Mouse (Mus musculus): ENCODE data around the gene Epb41l5. TPM values are rescaled to one million over a fixed set of nuclear protein-coding genes. Genes with fewer than 3 reads are reported as not detected.

Epb41l5 gene
- polyA plus RNA-seq, 1 experiment: 11.3 TPM

DNA sequence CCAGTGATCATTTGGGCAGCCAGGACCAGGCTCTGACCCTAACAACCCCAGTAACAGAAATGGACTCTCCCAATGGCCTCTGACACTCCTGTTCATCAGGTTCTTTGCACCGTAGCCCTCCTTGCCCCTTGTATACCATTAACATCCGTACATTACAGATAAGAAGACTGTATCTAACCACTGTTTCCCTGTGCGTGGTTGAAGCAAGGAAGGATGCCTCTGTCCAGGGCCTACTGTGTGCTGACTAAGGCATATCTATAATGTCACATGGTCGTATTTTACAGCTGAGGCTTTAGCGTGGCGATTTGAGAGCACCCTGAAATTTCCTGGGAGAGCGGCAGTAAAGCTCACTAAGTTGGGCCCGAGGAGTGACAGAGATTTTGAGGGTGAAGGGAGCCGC, 138.4 kb downstream of the Epb41l5 start:
- Histone ChIP-seq H3K27ac (ENCODE audit: control insufficient read depth, insufficient read depth, low read depth, low read length) (no peak overlapping the region), H3K4me3 (ENCODE audit: control insufficient read depth, low read depth, low read length) (no peak overlapping the region)
- TF ChIP-seq CTCF (IDR thresholded peaks at IDR 0.05; ENCODE audit: control insufficient read depth, insufficient read depth, insufficient replicate concordance, low read depth, low read length): no peak
- TF ChIP-seq POLR2A (IDR thresholded peaks at IDR 0.05; ENCODE audit: control insufficient read depth, low read depth, low read length): no peak

DNA sequence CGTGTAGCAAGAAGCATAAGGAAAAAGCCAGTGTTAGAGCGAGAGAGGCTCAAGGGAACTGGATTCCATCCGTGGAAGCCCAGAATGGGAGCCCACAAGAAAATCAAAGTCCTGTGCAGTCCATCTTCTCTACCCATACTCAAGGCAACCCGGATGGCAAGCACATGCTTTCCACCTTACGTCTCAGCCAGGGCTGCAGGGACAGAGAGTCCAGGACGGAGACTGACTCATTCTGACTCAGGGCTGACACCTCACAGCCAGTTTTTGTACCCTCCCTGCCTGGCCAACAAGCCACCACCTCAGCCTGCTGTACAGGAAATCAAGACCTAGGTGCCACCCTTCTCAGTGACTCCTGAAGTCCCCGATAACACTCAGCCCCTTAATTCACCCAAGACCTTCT, 139.3 kb downstream of the Epb41l5 start:
- Histone ChIP-seq H3K27me3 (ENCODE audit: control insufficient read depth, insufficient read depth, low read length) (no peaks in the 10 kb centered on the region), H3K27ac (ENCODE audit: control insufficient read depth, insufficient read depth, low read depth, low read length) (no peak overlapping the region)

More for the DNA sequence above, 138.4 kb downstream of the Epb41l5 start:
- no peaks in the 10 kb centered on the region for H3K27me3 ChIP-seq (ENCODE audit: control insufficient read depth, insufficient read depth, low read length)
- peaks cover 2% of the 10 kb centered on the region; the same call in 1 of the 2 replicates for H3K4me1 ChIP-seq (ENCODE audit: control insufficient read depth, insufficient read depth, low read length)
- H3K36me3 ChIP-seq (ENCODE audit: control insufficient read depth, insufficient read depth, low read length): no peaks in the 10 kb centered on the region

DNA sequence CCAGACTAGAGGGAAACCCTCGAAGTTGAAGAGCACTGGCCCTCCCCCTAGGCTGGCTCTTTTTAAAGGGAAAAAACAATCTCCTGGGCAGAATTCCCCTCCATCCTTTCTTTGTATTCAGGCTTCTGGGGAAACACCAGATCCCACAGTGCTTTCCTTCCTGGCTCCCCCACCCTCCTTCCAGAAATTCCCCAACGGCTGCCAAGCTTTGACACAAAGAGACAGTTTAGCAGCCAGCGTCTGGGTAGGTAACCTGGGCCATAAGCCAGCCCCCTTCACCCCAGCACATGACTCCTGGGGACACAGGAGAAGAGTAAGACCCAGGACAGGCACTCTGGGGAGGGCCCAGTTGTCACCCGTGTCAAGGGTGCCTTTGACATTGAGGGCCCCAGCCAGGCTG, 140.3 kb downstream of the Epb41l5 start:
- Histone ChIP-seq H3K4me1 (ENCODE audit: control insufficient read depth, insufficient read depth, low read length) (peaks cover 11% of the 10 kb centered on the region), H3K36me3 (ENCODE audit: control insufficient read depth, insufficient read depth, low read length) (no peaks in the 10 kb centered on the region), H3K27ac (ENCODE audit: control insufficient read depth, insufficient read depth, low read depth, low read length) (no peak overlapping the region), H3K27me3 (ENCODE audit: control insufficient read depth, insufficient read depth, low read length) (no peaks in the 10 kb centered on the region), H3K4me3 (ENCODE audit: control insufficient read depth, low read depth, low read length) (no peak overlapping the region)
- TF ChIP-seq POLR2A (IDR thresholded peaks at IDR 0.05; ENCODE audit: control insufficient read depth, low read depth, low read length): no peak
- TF ChIP-seq CTCF (IDR thresholded peaks at IDR 0.05; ENCODE audit: control insufficient read depth, insufficient read depth, insufficient replicate concordance, low read depth, low read length): no peak

More for the DNA sequence above, 139.3 kb downstream of the Epb41l5 start:
- Histone ChIP-seq H3K4me3 (ENCODE audit: control insufficient read depth, low read depth, low read length) (no peak overlapping the region), H3K36me3 (ENCODE audit: control insufficient read depth, insufficient read depth, low read length) (no peaks in the 10 kb centered on the region), H3K4me1 (ENCODE audit: control insufficient read depth, insufficient read depth, low read length) (peaks cover 6% of the 10 kb centered on the region)
- TF ChIP-seq CTCF (IDR thresholded peaks at IDR 0.05; ENCODE audit: control insufficient read depth, insufficient read depth, insufficient replicate concordance, low read depth, low read length): no peak
- no peak for TF ChIP-seq POLR2A (IDR thresholded peaks at IDR 0.05; ENCODE audit: control insufficient read depth, low read depth, low read length)

DNA sequence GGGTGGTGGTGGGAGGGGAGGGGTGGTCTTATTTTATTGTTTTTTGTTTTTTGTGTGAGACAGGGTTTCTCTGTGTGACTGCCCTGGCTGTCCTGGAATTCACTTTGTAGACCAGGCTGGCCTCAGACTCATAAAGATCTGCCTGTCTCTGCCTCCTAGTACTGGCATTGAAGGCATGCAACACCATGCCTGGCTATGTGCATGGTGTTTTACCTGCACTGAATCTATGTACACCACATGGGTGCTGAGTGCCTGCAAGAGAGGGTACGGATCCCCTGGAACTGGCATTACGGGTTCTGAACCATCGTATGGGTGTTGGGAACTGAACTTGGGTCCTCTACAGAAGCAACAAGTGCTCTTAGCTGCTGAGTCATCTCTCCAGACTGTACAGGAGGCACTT, 142.8 kb downstream of the Epb41l5 start:
- H3K36me3 ChIP-seq (ENCODE audit: control insufficient read depth, insufficient read depth, low read length): no peaks in the 10 kb centered on the region
- H3K4me3 ChIP-seq (ENCODE audit: control insufficient read depth, low read depth, low read length): no peak overlapping the region
- H3K27me3 ChIP-seq (ENCODE audit: control insufficient read depth, insufficient read depth, low read length): no peaks in the 10 kb centered on the region
- no peak for TF ChIP-seq CTCF (IDR thresholded peaks at IDR 0.05; ENCODE audit: control insufficient read depth, insufficient read depth, insufficient replicate concordance, low read depth, low read length)
- TF ChIP-seq POLR2A (IDR thresholded peaks at IDR 0.05; ENCODE audit: control insufficient read depth, low read depth, low read length): no peak
- H3K27ac ChIP-seq (ENCODE audit: control insufficient read depth, insufficient read depth, low read depth, low read length): no peak overlapping the region
- H3K4me1 ChIP-seq (ENCODE audit: control insufficient read depth, insufficient read depth, low read length): peaks cover 11% of the 10 kb centered on the region

DNA sequence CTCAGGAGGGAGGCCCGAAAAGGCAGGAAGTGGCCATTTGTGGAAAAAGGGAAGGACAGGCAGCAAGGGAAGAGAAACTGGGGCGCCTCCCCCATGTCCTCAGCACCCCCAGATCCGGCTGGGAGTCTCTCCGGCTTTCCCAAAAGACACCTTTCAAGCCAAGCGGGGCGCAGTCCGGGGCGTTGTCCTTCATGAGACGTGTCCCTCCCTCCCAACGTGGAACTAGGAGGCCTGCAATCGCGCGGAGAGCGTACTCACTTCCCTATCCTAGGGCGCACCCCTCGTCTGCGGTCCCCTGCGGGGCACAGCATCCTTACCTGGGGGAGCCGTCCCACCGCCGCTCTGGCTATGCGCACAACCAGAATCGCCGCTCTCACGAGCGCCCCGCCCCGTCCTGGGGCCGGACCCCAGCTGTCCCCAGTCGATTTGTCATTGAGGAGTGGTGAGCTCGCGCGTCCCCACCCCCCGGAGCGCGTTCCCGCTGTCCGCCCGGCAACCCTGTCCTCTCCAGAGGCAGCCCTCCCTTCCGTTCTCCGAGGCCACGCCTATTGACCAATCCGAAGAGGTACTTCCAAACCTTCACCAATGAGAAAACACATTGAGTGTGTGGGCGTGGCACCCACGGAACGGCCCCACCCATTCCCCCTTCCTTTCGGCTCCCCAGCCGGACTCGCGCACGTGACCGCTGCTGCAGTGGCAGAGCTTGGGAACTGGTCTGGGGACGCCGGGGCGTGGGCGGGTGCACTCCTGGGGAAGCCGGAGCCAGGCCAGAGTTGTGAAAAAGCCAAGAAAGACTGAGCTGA, 144.3 kb downstream of the Epb41l5 start, which contains the start of gene Ralb:
Ralb (minus strand) TSS at position 535 of the 803 bp plus-strand sequence.
- Histone ChIP-seq H3K27ac (ENCODE audit: control insufficient read depth, insufficient read depth, low read depth, low read length) (peak within 1 kb of the TSS; percentile 84), H3K27me3 (ENCODE audit: control insufficient read depth, insufficient read depth, low read length) (no peaks in the 10 kb centered on the region), H3K4me1 (ENCODE audit: control insufficient read depth, insufficient read depth, low read length) (peaks cover 11% of the 10 kb centered on the region), H3K4me3 (ENCODE audit: control insufficient read depth, low read depth, low read length) (peak within 1 kb of the TSS; percentile 90), H3K36me3 (ENCODE audit: control insufficient read depth, insufficient read depth, low read length) (no peaks in the 10 kb centered on the region)
- no peak for TF ChIP-seq CTCF (IDR thresholded peaks at IDR 0.05; ENCODE audit: control insufficient read depth, insufficient read depth, insufficient replicate concordance, low read depth, low read length)
- peak; percentile 36; the same call in 1 of the 2 replicates for TF ChIP-seq POLR2A (IDR thresholded peaks at IDR 0.05; ENCODE audit: control insufficient read depth, low read depth, low read length)

DNA sequence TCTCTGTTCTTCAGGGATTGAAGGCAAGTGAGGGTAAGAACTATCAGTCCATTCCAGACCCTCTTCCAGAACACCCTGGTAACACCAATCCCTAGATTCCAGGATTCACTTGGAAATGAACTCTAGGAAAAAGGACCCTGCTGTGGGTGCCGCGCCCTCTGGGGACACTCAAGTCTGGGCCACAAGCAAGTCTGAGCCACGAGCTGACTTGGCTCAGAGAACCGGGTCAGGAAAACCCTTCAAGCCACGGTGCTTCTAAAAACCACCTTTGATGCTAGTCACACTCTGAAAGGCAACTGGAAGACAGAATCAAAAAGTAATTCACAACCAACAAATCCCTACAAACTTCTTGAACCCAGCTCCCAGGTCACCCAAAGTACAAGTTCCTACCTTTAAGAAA, 145.0 kb downstream of the Epb41l5 start:
- TF ChIP-seq POLR2A (IDR thresholded peaks at IDR 0.05; ENCODE audit: control insufficient read depth, low read depth, low read length) (no peak), CTCF (IDR thresholded peaks at IDR 0.05; ENCODE audit: control insufficient read depth, insufficient read depth, insufficient replicate concordance, low read depth, low read length) (no peak)
- Histone ChIP-seq H3K27ac (ENCODE audit: control insufficient read depth, insufficient read depth, low read depth, low read length) (no peak overlapping the region; the same call in 1 of the 2 replicates), H3K4me1 (ENCODE audit: control insufficient read depth, insufficient read depth, low read length) (peaks cover 11% of the 10 kb centered on the region), H3K27me3 (ENCODE audit: control insufficient read depth, insufficient read depth, low read length) (no peaks in the 10 kb centered on the region), H3K36me3 (ENCODE audit: control insufficient read depth, insufficient read depth, low read length) (no peaks in the 10 kb centered on the region), H3K4me3 (ENCODE audit: control insufficient read depth, low read depth, low read length) (peak overlapping the region; percentile 90)

DNA sequence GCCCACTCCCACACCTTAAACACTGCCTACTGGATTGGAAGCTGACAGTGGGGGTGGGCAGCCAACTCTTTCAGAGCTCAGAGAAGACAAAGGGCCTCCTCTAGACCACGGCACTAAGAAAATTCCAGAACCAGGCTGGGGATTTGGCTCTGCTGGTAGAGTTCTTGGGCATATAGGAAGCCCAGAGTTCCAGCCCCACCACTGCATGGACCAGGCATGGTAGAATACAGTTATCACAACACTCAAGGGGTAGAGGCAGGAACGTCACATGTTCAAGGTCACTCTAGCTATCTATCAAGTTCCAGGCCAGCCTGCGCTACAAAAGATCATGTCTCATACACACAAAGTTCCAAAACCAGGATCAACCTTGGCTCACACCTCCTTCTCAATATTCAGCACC, 145.6 kb downstream of the Epb41l5 start:
- Histone ChIP-seq H3K27me3 (ENCODE audit: control insufficient read depth, insufficient read depth, low read length) (no peaks in the 10 kb centered on the region), H3K4me1 (ENCODE audit: control insufficient read depth, insufficient read depth, low read length) (peaks cover 11% of the 10 kb centered on the region), H3K36me3 (ENCODE audit: control insufficient read depth, insufficient read depth, low read length) (no peaks in the 10 kb centered on the region), H3K27ac (ENCODE audit: control insufficient read depth, insufficient read depth, low read depth, low read length) (no peak overlapping the region), H3K4me3 (ENCODE audit: control insufficient read depth, low read depth, low read length) (peak overlapping the region; percentile 90; the same call in 1 of the 2 replicates)
- TF ChIP-seq POLR2A (IDR thresholded peaks at IDR 0.05; ENCODE audit: control insufficient read depth, low read depth, low read length): no peak
- TF ChIP-seq CTCF (IDR thresholded peaks at IDR 0.05; ENCODE audit: control insufficient read depth, insufficient read depth, insufficient replicate concordance, low read depth, low read length): no peak
